Mouse (Mus musculus): ENCODE data around the gene Mmp9. TPM values are rescaled to one million over a fixed set of nuclear protein-coding genes. Genes with fewer than 3 reads are reported as not detected.

Gene Mmp9
- total RNA-seq, 2 experiments from 2014 or later, result 0.48 to 0.63 TPM

DNA sequence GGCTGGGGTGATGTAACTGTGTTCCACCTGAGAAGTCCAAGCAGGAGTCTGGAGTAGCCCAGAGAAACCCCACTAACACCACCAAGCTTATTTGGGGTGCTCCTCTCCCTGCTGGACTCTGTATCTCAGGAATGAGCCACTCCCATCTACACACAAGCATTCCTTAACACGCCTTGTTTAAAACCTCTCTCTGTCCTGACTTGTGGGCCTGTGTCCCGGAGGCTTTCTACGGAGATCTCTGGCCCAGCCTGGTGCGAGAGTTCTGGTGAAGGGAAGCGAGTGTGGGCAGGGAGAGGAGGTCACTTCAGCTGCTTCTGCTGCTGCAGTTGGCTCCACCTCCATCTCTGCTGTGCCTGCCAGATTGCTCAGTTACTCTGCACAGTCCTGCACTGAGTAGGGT, 15.6 kb downstream of the Mmp9 start:
- DNase-seq, result no peak

DNA sequence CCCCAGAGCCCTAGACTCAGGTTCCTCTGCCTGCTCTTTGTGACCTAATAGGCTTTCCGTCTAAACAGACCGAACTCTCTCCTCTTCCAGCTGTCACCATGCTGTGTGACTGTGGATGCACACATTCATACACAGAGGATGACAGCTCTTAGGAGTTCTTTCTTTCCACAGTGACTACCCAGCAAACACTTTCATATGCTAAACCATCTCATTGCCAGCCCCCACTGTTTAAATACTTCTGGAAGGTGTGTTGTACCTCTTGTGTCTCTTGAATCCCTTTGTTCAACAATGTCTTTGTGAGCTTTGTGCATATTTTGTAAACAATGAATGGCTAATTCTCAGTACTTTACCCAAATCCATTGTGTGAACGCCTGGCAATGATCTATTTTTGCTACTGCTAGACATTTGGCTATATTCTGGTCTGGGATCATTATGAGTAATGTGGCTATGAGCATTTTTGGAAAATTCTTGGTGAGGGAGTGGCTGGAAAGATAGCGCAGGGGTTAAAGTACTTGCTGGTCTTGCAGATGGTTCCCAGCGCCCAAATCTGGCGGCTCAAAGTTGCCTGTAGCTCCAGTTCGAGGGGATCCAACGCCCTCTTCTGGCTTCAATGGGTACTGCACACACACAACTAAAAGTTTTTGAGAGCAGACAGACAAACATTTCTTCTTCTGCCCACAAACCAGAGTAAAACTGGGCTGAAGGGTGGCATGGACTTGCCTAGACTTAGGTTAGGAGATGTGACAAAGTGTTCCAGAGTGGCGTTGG, 17.2 kb downstream of the Mmp9 start:
- DNase-seq, result no peak

DNA sequence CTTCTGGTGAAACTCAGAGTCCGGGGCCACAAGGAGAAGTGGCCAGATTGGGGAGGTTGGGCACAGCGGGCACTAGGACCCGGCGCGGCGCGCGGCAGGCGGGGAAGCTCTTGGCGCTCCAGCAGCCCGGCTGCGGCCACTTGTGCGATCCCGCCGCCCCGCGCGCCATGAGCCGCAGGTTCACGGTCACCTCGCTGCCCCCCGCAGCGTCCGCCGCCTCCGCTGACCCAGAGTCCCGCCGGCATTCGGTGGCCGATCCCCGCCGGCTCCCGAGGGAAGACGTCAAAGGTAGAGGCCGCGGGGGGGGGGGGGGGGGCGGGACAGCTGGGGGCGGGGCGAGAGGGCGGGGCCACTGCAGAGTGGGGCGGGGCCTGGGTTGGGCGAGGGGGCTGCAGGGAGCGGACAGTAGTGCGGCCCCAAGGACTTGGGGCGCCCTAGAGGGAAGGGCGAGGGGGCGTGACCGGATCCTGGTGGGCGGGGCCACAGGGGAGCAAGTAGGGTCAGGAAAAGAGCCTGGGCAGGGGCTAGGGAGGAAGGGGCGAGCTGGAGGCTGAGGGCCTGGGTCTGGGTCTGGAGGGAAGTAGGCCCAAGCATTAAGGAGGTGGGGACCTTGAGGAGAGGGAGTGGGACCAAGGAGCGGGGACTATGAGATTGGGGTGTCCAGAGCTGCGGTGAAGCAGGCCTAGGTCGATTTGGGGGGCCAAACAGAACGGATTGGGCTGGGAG, 20.3 kb downstream of the Mmp9 start, which contains the start of gene Slc12a5:
Gene Slc12a5 (plus strand): TSS at position 87 of the 726 bp plus-strand sequence.
- peak; percentile 46 for DNase-seq

DNA sequence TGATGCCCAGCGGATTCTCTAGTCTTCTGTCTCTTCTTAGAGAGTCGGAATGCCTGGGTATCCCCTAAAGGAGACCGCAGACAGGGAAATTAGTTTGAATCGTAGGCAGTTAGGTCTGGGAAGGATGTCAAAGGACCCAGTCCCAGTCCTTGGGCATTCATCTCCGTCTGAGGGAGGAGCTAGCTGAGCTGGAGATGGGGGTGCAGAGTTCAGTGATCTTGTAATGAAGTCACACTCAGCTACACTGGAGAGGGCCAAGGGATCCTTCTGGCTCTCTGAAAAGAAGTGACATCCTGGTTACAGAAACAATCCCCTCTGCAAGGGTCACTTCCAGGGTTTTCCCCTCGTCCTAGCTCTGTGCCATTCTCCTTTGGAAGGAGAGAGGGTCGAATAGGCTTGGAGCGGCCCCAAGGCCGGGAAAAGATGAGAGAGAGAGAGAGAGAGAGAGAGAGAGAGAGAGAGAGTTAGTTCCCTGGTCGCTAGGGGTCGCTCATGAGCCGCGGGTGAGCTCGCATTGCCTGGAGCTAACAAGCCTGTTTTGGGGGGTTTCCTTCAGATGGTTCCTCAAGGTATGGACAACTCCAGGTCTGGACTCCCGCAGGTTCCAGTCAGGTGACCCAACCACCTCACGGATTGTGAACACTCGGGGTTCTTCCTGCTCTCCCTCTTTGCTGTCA, 21.1 kb downstream of the Mmp9 start:
- DNase-seq, result peak; percentile 76

DNA sequence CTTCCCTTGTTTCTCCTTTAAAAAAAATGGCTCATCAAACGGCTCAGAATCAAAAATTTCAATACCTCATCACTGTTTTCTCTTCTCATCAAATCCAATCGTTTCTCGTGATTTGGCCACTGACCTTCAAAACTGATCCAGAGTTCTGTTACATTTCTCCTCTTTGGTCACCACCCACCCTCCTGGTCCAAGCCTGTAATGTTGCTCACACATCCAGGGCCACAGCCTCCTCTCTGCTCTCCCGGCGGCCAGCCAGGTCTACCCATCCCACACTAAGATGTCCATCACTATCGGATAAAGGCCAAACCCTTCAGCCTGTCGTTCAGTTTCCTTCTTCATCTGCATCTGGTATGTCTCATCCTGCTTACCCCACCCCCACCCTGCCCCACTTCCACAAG, 21.6 kb downstream of the Mmp9 start:
- DNase-seq, result no peak

DNA sequence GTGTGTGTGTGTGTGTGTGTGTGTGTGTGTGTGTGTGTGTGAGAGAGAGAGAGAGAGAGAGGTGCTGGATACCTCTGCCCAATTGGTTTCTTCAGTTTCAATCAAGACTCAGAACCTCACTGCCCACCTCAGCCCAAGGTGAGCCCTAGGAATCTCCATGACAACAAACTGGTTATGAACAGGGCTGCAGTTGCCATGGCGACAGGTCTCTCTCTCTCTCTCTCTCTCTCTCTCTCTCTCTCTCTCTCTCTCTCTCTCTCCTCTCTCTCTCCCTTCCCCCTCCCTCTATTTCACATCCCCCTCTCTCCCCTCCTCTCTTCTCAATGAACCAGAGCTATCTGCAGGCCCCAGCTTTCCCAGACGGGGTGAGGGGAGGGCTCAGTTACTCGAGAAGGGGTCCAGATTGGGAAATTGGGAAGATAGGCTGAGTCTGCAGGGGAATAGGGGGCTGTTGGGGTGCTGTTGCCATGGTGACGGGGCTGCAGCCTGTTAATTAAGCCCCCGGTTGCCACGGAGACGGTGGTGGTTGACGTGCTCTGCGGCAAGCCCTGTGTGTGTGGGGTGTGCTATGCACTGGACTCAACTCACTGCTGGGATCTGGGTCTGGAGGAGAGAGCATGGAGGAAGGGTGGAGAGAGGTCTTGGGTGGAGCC, 23.8 kb downstream of the Mmp9 start:
- no peak for DNase-seq

DNA sequence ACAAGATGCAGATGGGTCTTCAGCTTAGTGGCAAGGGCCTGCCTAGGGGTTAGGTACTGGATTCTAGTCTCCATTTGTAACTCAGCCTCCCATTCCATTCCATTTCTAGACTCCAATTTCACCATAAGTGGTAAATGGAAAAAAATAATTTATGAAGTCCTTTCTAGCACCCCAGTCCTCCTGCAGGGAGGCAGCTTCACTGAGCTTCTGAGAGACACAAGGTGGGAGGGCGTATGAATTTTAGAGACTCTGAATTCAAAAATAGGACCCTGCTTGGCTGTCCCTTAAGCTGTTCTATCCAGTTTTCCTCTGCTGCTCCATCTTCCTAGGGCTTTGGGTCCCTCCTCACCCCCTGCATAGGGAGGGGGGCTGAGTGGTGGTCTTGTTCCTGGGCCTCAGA, 24.4 kb downstream of the Mmp9 start:
- DNase-seq, result no peak

DNA sequence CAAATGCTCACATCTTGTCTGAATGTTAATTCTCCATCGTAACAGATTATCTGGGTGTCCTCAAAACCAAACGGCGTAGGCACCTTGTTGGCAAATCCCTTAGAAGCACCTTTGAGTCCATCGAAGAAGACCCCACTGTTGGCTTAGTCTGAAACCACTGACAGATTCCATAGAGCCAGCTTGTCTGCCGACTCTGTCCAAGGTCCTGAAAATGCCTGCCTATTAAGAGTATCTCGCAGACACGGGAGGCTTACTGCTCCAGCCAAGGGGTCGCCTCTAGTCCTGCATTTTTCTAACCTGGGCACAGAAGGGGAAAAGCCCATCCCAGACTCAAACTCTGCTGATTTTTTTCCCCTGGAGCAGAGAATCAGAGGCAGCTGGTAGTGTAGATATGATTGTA, 25.8 kb downstream of the Mmp9 start:
- peak; percentile 65 for DNase-seq

DNA sequence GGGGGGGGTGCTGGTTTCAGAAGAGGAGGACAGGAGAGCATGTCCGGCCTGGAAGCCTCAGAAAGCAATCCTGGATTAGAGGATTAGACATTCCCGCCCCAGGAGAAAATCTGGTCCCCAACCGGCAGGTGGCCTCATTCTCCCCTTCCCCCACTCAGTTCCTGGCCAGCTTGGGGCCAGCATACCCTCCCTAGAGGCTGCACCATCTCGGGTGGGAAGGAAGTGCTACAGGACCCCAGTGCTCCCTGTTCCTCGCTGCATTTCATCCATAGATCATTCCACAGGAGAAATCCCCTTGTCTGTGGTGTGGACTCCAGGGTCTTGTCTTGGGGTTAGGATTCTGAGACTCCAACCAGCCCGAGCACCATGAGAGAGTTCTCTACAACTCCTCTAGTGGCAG, 26.6 kb downstream of the Mmp9 start:
- DNase-seq, result no peak

DNA sequence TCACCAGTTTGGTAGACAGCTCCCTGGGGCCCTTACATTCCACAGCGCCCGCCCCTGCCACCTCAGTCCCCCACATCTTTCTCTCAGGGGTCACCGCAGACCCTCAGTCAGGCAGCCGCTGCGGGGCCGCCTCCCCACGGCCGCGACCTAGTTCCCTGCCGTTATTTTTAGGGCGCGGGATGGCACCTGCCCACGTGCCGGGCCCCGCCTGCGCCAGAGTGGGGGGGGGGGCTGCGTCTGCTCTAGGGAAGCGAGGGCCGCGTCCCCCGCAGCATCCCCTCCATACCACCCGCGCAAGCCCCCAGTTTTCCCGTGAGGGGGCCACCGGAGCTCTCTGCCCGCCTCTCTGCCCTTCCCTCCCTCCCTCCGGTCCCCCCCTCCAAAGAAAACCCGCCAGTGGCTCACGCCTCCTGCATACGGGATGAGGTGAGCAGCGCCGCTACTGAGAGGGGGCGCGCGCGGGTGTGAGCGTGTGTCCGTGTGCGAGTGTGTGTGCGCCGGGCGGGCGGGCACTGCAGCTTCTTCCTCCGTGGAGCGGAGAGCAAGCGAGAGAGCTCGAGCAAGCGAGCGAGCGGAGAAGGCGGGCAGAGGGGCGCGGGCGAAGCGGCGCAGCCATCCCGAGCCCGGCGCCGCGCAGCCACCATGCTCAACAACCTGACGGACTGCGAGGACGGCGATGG, 27.3 kb downstream of the Mmp9 start:
- DNase-seq, result no peak

DNA sequence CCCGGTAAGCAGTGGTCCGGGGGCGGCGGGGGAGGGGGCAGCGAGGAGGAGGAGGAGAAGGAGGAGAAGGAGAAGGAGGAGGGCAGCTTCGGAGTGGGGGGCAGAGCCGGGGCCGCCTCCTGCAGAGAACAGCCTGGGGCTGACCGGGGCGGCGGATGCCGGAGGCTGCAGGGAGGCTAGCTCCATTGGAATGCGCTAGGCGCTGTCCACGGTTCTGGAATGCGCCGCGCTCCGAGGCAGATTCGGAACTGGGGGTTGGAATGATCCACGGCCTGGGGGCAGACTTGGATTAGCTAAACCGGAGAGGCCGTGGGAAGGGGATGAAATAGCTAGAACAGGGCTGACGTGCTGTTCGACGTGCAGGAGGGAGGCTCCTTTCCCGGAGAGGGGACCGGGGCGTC, 27.9 kb downstream of the Mmp9 start:
- peak; percentile 89 for DNase-seq

DNA sequence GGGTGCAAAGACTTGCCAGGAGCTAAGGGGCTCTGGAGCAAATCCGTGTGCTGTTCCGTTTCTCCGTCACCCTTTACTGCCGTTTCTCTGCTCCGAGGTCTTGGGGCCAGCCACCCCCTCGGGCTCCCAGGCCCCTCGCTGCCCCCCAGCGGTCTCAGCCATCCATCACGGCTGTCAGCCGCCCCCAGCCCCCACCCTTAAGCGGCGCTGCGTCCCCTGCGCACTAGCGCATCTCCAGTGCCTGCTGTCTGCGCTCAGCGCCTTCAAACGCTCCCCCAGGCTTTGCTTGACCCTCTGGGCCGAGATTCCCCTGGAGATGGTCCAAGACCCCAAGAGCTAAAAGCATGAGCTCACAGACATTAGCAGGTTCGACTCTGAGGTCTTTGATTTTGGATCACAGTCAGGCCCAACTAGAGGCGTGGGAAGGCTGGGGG, 28.8 kb downstream of the Mmp9 start:
- no peak for DNase-seq

DNA sequence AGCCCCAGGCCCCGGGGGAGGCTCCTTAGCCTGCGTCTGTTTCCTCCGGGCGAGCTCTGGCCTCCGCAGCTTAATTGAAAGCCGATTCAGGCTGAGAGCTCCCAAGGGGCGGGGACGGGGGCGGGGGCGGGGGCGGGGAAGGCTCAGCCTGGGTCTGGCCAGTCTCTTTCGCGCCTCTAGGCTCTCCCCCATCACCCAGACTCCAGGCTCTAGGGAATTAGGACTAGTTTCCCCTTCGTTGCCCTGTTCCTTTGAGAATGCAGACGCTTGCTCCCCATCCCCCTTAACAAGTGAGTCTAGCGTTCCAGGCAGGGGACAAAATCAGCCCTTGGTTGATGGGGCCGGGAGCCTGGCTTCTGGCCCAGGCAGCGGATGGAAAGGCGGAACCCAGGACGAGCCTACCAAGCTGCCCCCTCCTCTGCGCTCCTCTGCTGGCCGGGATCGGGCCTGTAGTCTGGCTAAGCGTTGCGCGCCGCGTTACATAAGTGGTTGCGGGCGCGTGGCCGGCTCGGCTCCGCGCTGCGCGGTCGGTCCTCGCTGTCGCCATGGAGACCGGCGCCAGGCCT, 30.1 kb downstream of the Mmp9 start:
- DNase-seq, result no peak

DNA sequence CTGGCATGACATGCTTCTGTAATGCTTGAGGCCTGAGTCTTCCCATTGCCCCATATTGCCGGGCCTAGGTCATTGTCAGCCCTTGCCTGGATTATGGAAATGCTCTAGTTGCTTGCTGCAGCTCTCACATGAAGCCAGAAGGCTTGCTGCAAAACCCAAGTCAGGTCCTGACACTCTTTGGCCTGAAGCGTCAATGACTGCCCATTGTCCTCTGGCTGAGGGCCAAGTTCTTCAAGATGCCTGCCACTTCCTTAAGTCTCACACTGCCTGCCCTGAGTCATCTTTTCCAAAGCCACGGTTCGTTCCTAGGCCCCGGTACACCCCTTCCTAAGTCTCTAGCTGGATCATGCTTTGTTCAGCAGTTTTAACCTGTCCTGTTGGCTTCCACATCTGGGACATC, 32.1 kb downstream of the Mmp9 start:
- DNase-seq, result no peak

DNA sequence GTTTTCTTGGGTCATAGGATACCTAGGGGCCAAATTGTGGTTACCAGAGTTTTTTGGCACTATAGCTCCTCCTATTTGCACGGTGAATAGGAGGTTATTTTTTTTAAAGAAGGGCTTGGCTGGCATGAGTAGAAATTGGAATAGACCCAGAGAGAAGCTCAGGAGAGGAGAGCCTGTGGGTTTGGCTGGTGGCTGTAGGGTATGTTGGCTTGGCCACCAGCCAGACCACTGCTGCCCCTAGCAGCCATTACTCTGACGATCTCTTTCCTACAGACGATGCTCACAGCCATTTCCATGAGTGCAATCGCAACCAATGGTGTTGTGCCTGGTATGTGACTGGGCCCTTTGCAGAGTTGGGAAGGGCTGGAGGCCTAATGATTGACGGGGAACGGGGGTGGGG, 35.0 kb downstream of the Mmp9 start:
- no peak for DNase-seq

DNA sequence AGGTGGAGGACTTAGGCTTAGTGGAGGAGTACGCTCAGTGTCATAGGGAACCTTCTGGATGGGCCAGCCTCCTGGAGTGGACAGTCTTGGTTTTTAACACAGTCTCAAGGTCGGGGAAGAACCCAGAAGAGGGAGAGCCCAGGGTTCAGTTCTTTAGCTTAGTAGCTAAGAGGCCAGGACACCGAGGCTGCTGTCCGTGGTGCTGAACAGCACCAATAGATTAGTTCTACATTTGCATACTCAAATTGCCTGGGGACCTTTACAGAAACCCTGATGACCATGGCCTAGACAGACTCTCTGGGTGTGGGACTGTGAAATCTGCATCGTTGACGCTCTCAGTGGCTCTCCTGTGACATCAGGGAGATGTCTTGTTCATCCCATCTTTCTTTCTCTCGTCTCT, 39.2 kb downstream of the Mmp9 start:
- peak; percentile 76 for DNase-seq

DNA sequence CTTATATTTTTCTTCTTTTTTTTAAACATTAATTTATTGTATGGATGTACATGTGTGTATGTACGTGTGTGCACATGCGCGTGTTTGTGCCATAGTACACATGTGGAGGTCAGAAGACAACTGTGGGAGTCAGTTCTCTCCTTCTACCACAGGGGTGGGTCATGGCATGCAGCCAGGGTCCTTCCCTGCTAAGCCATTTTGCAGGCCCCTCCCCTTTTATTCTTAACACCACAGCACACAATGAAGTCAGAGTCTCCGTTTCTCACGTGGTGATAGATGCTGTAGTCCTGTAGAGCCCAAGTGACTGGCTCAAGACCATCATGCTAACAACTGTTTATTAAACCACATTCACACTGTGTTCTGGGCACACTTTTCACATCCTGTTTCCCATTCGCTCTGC, 45.4 kb downstream of the Mmp9 start:
- DNase-seq, result no peak

DNA sequence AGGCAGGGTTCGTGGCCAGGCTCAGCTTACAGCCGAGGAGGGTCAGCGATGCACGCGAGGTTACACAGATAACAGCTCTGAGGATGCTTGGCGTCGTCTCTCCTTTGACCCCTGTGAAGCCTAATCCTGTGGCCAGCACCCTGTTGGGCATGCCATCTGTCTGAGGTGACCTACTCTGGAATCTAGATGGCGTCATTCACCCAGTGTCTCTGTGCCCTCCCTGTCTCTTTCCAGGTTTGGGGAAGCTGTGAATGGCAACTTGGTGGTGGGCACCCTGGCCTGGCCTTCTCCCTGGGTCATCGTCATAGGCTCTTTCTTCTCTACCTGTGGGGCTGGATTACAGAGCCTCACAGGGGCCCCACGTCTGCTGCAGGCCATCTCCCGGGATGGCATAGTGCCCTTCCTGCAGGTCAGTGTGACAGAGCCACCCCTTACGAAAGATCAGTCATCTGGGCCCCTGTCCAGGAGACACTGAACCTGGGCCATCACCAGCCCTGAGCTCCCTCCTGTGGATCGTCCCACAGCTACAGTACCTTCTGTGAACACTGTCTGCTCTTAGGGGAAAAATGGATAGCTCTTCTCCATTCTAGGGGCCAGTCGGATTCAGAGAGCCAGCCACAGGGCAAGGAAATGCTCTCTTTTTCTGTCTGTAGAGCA, 45.9 kb downstream of the Mmp9 start:
- no peak for DNase-seq

DNA sequence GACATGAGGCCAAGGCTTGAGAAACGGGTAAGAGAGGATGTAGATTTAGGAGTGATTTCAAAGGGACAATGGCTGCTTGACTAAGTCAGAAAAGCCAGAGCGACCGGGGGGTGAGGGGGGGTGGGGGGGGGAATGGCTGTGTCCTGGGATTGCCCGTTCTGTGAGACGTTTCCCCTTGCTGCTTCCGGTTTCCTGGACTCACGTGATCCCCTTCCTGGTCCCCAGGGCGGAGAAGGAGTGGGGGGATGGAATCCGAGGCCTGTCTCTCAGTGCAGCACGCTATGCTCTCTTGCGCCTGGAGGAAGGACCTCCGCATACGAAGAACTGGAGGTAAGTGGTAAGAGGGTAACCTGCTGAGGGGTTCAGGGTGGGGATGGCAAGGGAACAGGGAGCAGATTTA, 48.2 kb downstream of the Mmp9 start:
- DNase-seq, result no peak

DNA sequence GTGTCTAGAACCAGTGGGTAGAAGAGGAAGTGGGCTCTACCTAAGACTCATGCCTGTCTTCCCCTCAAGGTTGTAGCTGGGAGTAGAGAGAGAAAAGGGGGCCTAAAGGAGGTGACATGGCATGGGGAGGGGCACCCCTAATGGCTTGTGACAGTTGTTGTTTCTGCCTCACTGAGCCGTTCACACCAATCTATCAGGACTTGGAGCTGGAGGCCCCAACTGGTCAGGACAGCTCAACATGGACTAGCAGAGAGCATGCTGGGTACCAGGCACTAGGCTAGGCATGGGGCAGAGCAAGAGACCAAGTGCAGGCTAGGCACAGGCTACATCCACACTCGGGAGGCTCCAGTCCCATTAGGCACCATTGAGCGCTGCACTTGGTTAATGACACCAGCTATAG, 50.5 kb downstream of the Mmp9 start:
- no peak for DNase-seq

DNA sequence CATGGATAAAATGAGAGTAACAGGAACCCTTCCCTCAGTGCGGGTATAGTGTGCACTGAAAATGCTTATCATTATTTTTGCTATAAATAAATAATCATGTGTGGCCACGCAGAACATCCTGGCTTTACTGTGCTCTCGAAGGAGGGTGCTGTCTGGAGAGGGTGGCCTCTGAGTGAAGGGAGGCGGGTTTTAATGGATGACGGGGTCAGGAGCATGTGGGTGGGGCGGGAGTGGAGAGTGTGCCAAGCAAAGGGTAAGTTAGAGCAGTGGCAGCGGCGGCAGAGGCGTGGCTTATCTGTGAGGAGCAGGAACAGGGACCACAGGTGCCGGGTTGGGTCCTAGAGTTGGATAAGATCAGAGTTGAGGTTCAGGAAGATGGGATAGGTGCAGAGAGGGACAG, 51.2 kb downstream of the Mmp9 start:
- no peak for DNase-seq

DNA sequence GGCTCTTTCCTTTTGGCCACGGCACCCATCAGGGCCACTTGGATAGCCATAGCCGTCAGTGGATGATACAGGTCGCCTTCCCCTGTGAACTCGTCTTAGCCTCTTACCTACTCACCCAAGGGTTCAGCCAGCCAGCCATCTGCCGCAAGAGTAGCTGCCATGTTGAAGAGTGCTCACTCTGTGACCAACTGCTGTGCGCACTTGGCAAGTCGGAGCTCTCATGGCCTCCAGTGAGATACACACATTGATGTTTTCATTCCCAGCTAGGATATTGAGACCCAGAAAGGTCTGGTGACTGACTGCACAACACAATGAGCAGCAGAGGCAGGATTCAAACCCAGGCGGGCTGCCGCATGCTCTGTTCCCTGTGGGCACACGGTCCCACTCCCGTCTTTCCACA, 53.6 kb downstream of the Mmp9 start:
- DNase-seq, result no peak
